Mouse (Mus musculus) cerebellum, adult 8-10 months (tissue): ENCODE results near the gene Spag5.

Source experiments
- DNase-seq: peaks from one replicate; pipeline ENCODE4 v3.0.0; 2022

The Spag5 gene

DNA sequence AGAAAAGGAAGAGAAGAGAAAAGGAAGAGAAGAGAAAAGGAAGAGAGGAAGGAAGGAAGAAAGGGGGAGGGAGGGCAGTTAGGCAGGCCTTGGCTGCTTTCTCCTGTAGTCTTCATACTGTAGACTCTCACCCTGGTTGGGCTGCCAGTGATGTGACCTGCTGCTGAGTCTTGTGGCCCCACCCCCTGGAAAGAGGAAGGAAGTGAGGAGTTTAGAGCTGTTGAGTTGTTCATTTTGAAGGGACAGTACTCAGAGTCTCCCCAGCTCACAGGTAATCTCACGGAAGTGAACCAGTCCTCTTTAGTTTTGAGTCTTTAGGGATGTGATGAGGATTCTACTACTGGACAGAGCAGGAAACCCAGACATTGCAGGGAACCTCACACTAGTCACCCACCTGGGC is 51.8 kb downstream of the Spag5 start:
- DNase-seq, result no peak

GRCm38 (mm10) chr11:78354905-78355304 is 53.6 kb downstream of the Spag5 start:
- DNase-seq, result no peak

GRCm38 (mm10) chr11:78355471-78356238 is 54.3 kb downstream of the Spag5 start:
- peak; percentile 68 for DNase-seq

- DNase-seq, result no peak
Measured at GRCm38 (mm10) chr11:78358330-78359007, 57.1 kb downstream of the Spag5 start.

DNA sequence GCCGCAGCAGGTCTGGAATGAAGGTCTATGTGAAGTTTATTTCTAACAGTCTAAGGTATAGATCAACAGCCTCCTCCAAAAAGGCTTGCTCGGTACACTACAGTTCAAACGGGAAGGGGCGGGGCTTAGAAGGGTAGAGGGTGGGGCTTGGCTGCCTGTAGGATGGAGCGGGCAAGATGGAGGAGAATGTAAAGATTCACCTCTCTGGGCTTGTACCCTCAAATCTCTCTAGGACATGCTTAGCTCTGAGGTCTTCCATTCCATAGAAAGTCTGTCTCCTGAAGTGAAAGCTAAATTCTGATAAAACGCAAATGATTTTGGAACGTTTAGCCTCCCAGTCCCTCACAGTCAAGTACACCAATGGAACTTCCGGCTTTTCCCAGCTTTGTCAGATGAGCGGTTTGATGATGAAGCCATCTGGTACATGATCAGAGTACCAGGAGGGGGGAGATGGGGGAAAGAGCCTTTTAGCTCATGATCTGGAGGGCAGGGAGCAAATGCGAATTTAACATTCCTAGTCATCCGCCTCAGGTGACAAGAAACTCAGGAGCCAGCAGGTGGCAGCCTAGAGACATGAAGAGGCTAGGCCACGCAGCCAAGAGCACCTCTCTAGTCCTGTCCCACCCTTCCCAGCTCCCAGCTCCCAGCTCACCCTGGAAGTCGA is 58.9 kb downstream of the Spag5 start:
- peak; percentile 68 for DNase-seq

DNA sequence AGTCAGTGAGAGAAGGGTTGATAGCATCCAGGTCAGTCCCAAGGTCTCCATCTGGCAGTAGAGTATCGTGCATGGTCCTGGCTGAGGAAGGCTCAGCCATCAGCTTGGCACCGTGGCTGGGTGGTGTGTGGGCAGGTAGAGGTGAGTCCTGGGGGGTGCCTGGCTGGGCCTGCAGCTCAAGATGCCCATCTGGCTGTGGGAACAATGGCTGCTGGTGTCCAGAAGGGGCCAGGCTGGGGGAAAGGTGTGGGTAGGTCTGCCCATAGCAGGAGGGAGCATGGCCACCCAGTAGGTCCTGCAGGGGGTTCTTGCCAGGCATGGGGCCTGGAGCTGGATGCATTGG is 59.4 kb downstream of the Spag5 start:
- DNase-seq, result no peak

DNA sequence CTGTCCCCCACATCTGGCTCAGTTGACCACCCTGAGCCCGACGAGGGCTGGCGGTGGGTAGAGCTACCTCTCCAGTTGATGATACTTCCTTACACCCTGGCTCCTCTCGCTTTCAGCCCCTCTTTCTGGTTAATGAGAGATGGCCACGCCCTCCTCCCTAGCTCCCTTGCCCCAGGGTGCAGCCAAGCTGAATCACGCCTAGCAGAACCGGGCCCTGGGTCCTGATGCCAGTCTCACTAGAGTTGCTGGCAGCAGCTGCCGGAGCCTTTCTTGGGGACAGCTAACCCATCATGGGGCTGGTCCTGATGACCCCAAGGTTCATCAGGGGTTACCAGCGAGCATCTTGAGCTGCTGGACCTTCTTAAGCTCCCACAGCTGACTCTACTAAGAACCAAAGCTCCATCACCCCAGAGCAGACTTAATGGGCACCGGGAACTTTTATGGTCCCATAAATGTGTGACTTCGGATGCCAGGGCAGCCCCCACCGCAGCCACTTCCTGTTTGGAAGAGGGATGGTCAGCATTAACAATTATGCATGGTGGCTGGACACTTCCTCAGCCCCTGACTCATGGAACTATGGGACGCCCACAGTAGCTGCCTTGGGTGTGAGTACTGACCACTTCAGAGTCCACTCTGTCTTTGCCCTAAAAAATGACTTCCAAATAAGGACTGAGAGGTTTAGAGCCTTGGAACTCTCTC is 62.1 kb downstream of the Spag5 start:
- no peak for DNase-seq

DNA sequence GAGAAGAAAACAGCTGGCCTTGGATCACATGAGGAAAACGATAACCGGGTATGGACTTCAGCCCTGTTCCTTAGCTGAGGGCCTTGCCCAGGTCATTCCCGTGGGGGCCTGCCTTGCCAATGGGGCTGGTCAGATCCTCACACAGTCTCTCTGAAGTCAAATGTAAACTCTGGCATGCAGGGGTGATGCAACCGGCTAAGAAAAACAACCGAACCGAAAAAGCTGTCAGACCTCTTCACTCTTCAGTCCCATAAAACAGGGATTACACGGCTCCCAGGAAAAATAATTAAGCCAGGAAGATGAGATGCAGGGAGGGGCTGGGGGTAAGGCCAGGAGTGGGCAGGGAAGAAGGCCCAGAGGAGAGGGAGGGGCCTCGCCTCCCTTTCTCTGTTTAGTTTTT is 62.8 kb downstream of the Spag5 start:
- DNase-seq, result no peak

DNA sequence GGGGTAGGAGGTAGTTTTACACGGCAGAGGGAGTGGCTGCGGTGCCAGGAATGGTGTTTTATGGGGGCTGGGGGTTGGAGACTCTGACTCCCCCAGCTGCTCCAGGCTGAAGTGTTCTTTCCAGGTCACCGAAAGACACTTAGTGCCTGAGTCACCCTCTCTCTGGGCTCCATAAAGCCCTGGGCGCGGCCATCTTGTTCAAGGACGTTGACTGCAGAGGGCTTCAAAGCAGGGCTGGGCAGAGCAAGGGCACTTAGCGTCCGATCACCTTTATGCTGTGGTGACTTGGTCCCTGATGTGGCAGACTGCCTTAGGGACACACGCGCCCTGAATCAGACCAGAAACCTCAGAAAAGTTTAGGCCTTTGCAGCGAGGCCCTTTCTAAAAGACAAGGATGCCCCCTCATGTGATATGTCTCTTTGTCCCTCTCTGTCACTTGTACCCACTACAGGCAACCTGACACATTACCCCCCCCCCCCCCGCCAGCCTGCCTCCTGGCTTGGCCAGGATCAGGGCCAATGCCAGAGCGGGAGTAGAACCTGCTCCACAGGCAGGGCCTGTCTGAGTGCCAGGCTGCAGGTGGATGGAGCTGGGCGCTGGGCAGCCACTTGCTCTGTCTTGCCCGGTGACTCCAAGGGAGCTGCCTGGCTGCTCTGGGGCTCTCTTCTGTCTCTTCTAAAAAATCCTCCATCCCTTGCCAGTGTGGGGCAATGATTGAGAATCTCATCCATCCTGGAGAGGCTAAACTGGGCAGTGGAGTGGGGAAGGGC is 66.3 kb downstream of the Spag5 start:
- no peak for DNase-seq

DNA sequence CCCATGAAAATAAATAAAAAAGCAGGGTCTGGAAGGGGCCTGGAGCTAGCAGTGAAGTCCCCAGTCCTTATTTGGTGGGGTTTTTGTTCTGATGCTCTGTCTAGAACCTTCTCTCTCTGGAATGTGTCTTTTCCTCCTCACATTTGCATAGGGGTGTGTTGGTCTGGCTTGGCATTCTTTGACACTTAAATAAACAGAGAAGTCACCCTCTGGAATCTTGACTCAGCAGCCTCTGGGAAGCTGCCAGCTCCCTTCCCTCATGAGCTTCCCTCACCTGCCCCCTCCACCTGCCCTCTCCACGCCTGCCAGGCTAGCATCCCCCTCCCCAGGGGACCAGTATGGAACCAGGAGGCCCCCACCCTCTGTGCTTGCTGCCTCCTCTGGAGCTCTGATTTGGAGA is 69.1 kb downstream of the Spag5 start:
- DNase-seq, result no peak

DNA sequence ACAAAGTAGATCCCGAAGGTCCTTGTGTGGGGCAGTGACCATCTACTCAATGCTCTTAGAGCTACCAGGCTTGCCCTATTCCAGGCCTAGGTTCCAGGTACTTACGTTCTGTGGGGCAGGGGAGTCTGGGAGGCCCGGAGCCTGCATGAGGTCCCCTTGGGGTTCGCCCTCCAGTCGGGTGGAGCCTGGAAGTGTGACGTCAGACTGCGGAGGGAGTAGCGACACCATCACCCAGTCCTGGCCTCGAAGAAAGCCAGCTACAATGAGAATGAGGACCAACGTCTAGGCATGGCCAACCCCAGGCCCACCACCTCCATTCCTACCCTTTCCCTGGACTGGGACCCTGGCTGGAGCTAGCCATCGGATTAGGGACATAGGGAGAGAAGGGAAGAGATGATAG is 70.4 kb downstream of the Spag5 start:
- no peak for DNase-seq
